ENCODE assay signal across 36 mouse cellular contexts in the genomic region with DNA sequence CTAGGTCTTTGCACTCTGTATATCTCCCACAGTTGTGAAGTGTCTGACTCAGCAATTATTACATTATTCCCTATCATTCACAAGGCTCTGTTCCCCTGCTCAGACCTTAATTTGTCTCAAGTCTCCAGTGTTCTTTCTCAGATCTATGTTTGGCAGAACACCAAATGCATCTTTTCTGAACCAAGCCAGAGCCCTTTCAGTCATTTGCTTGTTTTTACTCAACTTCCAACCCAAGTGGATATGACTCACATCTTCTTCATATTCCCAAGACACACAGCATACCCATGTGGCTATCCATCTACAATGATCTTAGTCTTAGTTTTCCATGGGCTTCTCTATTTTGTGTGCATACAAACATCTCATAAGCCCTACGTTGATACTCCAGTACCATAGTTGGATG. TPM values are rescaled to one million over a fixed set of nuclear protein-coding genes. Genes with fewer than 3 reads are reported as not detected.
"Had no signal": no experiment of that assay in that cellular context is flagged by ENCODE, and none has a peak within 500 bp of the region (broad histone marks: within the 10 kb centered on the region; RNA-seq: fewer than 3 reads in every experiment).

No protein-coding gene starts in this region.

- DNase-seq: left cerebral cortex, postnatal 4 days; liver; liver, embryonic 13.5 days; liver, postnatal 0 days; lung, adult 18-20 months; lung, adult 2 months; lung, embryonic 14.5 days; lung, postnatal 10 days; lung, postnatal 14 days; lung, postnatal 36 days; lung, postnatal 4 days; midbrain, embryonic 14.5 days had no signal

- H3K27me3 ChIP-seq: limb, embryonic 12.5 days; limb, embryonic 13.5 days; limb, embryonic 15.5 days; liver, embryonic 12.5 days; liver, embryonic 13.5 days; liver, embryonic 15.5 days; lung, embryonic 15.5 days; megakaryocyte, embryonic 14.5 days; midbrain, embryonic 12.5 days; midbrain, embryonic 13.5 days; midbrain, embryonic 15.5 days had no signal

- H3K9me3 ChIP-seq: limb, embryonic 10.5 days; limb, embryonic 12.5 days; limb, embryonic 13.5 days; limb, embryonic 15.5 days; liver, embryonic 12.5 days; liver, embryonic 13.5 days; liver, embryonic 15.5 days; lung, embryonic 15.5 days; megakaryocyte, embryonic 14.5 days; midbrain, embryonic 10.5 days; midbrain, embryonic 12.5 days; midbrain, embryonic 13.5 days; midbrain, embryonic 15.5 days had no signal

- ATAC-seq: liver, embryonic 12.5 days; liver, postnatal 0 days; lung, postnatal 0 days; midbrain, embryonic 13.5 days; midbrain, embryonic 15.5 days; midbrain, embryonic 16.5 days had no signal

- H3K9ac ChIP-seq: limb, embryonic 12.5 days; limb, embryonic 13.5 days; limb, embryonic 15.5 days; liver, embryonic 12.5 days; liver, embryonic 13.5 days; liver, embryonic 14.5 days; liver, embryonic 15.5 days; liver, postnatal 0 days; lung, embryonic 14.5 days; lung, embryonic 15.5 days; midbrain, embryonic 12.5 days; midbrain, embryonic 13.5 days; midbrain, embryonic 15.5 days had no signal

- H3K4me1 ChIP-seq: limb, embryonic 10.5 days; limb, embryonic 12.5 days; limb, embryonic 13.5 days; limb, embryonic 15.5 days; liver, embryonic 12.5 days; liver, embryonic 13.5 days; liver, embryonic 15.5 days; lung, embryonic 15.5 days; megakaryocyte, embryonic 14.5 days; midbrain, embryonic 10.5 days; midbrain, embryonic 12.5 days; midbrain, embryonic 13.5 days; midbrain, embryonic 15.5 days had no signal

- H3K36me3 ChIP-seq: limb, embryonic 10.5 days; limb, embryonic 12.5 days; limb, embryonic 13.5 days; limb, embryonic 15.5 days; liver, embryonic 12.5 days; liver, embryonic 13.5 days; liver, embryonic 15.5 days; lung, embryonic 15.5 days; midbrain, embryonic 10.5 days; midbrain, embryonic 12.5 days; midbrain, embryonic 13.5 days; midbrain, embryonic 15.5 days had no signal

- H3K27ac ChIP-seq: limb, embryonic 10.5 days; limb, embryonic 12.5 days; limb, embryonic 13.5 days; limb, embryonic 15.5 days; liver, embryonic 12.5 days; liver, embryonic 13.5 days; liver, embryonic 14.5 days; liver, embryonic 15.5 days; lung, embryonic 15.5 days; macrophage; midbrain, embryonic 10.5 days; midbrain, embryonic 12.5 days; midbrain, embryonic 13.5 days; midbrain, embryonic 15.5 days had no signal

- H3K4me3 ChIP-seq: limb, embryonic 10.5 days; limb, embryonic 12.5 days; limb, embryonic 13.5 days; limb, embryonic 15.5 days; liver, embryonic 12.5 days; liver, embryonic 13.5 days; liver, embryonic 15.5 days; lung, embryonic 15.5 days; megakaryocyte, embryonic 14.5 days; midbrain, embryonic 10.5 days; midbrain, embryonic 12.5 days; midbrain, embryonic 13.5 days; midbrain, embryonic 15.5 days; myocyte had no signal

- H3K4me2 ChIP-seq: limb, embryonic 12.5 days; limb, embryonic 13.5 days; limb, embryonic 15.5 days; liver, embryonic 11.5 days; liver, embryonic 12.5 days; liver, embryonic 13.5 days; liver, embryonic 15.5 days; lung, embryonic 14.5 days; lung, embryonic 15.5 days; midbrain, embryonic 11.5 days; midbrain, embryonic 12.5 days; midbrain, embryonic 13.5 days; midbrain, embryonic 15.5 days had no signal

RNA-seq across cellular contexts. Expression of gene Lrrc3b, which starts 17.2 kb away (rescaled TPM):
- total RNA-seq: liver, adult 2 months; megakaryocyte progenitor cell, adult 5-6 weeks; megakaryocyte, adult 5-6 weeks; megakaryocyte-erythroid progenitor cell, adult 5-6 weeks; monocyte, adult 5-6 weeks had no signal
- polyA plus RNA-seq: liver, postnatal 0 days; macrophage; myocyte had no signal
